Mouse (Mus musculus) neutrophil, adult 65 days (primary cell): ENCODE data around the gene Zfp937. TPM values are rescaled to one million over a fixed set of nuclear protein-coding genes. Genes with fewer than 3 reads are reported as not detected.

Experiments
- total RNA-seq: library from RNA; stranded (reverse); gene quantifications from 2 replicates; pipeline ENCODE4 v1.2.4, GENCODE M21; 2023

The Zfp937 gene
- 0.20 and 0.54 TPM in 2 replicates for total RNA-seq

DNA sequence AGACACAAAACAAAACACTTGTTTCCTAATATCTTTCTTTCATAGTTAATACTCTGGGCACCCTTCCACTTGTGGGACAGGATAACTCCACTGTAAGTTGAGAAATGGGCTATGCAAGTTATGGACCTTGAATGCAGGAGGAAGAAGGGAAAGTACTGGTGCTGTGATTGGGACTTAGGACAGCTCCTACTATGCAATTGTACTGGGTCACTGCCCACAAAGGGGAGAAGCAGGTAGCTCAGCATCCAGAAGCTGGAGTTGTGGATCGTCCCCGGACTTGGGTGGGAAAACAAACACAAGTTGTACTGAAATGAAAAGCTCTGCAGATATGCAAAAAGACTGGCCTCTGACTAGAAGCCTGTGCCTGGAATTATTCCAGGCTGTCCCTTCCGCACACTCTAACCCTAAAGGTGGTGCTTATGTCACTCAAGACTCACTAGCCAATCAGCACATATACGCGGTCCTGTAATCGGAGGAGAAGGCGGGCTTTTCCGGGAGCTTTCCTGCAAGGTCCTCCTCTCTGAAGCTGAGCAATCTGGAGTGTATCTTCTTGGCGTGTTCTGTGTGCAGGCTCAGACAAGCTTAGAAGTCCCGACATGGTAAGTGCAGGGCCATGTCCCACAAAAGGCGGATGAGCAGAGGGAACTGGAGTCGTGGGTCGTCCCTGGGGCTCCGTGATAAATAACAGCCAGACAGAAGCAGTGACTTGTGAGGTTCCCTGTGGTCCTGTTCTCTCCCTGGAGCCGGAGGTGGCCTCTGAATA is at the start of gene Zfp937:
Zfp937 (plus strand) TSS at position 474 of the 763 bp plus-strand sequence.

DNA sequence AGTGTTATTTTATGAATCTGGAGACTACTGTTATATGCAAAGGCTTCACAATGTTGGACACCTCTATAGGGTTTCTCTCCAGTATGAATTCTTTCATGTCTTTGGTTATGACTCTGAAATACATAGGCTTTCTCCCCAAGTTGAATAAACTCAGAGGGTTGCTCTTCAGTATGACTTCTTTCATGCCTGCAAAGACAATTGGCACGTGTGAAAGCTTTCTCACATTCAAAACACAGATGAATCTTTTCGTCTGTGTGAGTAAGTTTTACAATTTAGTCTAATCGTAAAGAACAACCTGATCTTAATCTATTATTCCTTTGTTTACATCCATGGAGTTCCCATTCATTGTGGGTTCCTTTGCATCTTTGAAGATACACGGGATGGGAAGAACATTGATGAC is 38.3 kb upstream of the Zfp937 start, which contains the start of gene Gm10770:
Gm10770 (minus strand) TSS at position 101 of the 400 bp plus-strand sequence.

GRCm38 (mm10) chr2:150181570-150181999 is 36.3 kb upstream of the Zfp937 start, which contains the start of gene Gm14139:
Gm14139 (plus strand) TSS chr2:150181755.

GRCm38 (mm10) chr2:150255491-150255890 is 37.6 kb downstream of the Zfp937 start, which contains the start of gene Gm21994:
Gm21994 (minus strand) TSS chr2:150255591.

GRCm38 (mm10) chr2:150257291-150257690 is 39.4 kb downstream of the Zfp937 start, which contains the start of gene Gm14124:
Gm14124 (plus strand) TSS chr2:150257517.

Other genes with a start within 250 kb of the Zfp937 start
- 7.8 and 9.3 TPM in 2 replicates for gene Zfp120, start 81.4 kb upstream of the Zfp937 start, total RNA-seq
- not detected in 2 replicates for gene Gm10770, start 38.4 kb upstream of the Zfp937 start, total RNA-seq
- gene Gm14139, start 36.3 kb upstream of the Zfp937 start, total RNA-seq: not detected in 2 replicates
- gene Gm21994, start 37.5 kb downstream of the Zfp937 start, total RNA-seq: 4.1 and 5.5 TPM in 2 replicates
- not detected in 2 replicates for gene Gm14124, start 39.4 kb downstream of the Zfp937 start, total RNA-seq
- not detected in 2 replicates for gene Gm10130, start 105.6 kb downstream of the Zfp937 start, total RNA-seq
- 0.66 TPM in 1 of 2 replicates, not detected in the other for gene 3300002I08Rik, start 144.7 kb downstream of the Zfp937 start, total RNA-seq
- 0.36 and 0.47 TPM in 2 replicates for gene Zfp442, start 233.4 kb downstream of the Zfp937 start, total RNA-seq